Mouse (Mus musculus) urinary bladder, adult 2 months (tissue): Measurements from ENCODE around the gene Rbm4. TPM values are rescaled to one million over a fixed set of nuclear protein-coding genes. Genes with fewer than 3 reads are reported as not detected.
"Not testable (repeated sequence)": the region's sequence is repeated elsewhere in the genome, so short reads cannot be mapped to it uniquely, and the experiment has no call there.

ENCODE experiments used
- DNase-seq: peaks from one replicate; pipeline ENCODE4 v3.0.0; 2022; ENCODE audit warnings: low spot score
- polyA plus RNA-seq: library from polyadenylated mRNA; depleted of rRNA; stranded (reverse); fragments of >200 nt; gene quantifications from 2 replicates; pipeline ENCODE4 v1.2.3, GENCODE M21; 2012

Gene Rbm4
- polyA plus RNA-seq, 1 experiment, result 43.3 TPM

DNA sequence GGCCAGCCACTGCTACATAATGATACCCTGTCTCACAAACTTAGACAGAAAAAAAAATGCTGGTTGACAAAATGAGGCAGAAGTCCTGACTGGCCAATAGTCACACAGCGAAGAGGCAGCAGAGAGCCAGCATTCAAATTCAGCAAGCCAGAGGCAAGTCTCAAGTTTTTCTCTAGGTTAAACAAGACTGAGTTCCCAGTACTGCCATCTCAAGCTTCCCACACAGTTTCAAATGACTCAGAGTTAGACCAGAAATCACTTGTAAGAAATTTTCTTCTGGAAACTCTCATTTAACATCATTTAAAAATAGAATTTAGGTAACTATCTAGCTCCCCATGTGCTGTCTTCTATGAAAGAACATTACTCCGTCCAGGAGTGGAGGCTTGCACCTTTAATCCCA lies 4.1 kb upstream of the Rbm4 start:
- DNase-seq, result no peak

- DNase-seq, result no peak
Observed at GRCm38 (mm10) chr19:4795929-4796328, 2.2 kb upstream of the Rbm4 start.

DNA sequence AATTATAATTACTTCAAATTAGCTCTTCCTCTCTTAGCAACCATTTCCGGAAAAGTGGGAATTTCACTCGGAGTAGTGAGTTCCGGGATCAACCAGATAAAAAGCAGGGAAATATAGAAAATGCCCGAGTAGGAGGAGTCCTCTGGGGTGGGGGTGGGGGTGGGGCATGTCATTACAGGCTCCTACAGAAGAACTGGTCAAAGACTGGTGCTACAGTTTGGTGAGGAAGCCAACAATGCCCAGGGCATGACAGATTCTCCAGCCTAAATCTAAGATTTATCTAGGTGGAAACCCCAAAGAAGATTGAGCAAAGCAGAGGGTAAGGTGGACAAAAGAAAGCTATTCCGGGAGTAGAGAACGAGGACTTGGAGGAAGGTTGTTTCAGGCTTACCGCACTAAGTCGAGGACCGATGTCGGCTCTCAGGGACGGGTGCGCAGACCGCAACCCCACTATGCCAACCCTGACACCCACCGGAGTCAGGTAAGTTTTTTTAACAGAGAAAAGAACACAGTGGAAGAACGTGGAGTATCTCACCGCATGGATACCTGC lies 345 bp downstream of the Rbm4 start:
- DNase-seq, result no peak

- DNase-seq, result no peak
Observed at GRCm38 (mm10) chr19:4786313-4786712, 7.4 kb downstream of the Rbm4 start.

DNA sequence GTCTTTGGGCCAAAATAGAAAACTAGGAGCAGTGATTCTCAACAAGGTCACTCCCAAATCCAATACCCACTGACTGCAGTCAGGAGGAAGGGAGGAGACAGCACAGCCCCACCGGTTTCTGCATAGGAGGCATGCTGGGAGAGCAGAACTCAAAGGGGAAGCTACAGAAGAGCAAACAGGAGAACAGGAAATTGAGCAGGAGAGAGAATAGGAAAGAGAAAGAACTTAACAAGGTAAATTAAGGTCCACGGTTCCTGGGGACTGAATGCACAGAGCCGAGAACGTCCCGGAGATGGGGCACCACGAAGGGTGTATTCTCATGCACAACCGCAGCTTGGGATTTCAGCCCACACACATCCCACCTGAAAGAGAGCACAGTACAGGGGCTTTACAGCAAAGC lies 8.5 kb downstream of the Rbm4 start:
- no peak for DNase-seq

DNA sequence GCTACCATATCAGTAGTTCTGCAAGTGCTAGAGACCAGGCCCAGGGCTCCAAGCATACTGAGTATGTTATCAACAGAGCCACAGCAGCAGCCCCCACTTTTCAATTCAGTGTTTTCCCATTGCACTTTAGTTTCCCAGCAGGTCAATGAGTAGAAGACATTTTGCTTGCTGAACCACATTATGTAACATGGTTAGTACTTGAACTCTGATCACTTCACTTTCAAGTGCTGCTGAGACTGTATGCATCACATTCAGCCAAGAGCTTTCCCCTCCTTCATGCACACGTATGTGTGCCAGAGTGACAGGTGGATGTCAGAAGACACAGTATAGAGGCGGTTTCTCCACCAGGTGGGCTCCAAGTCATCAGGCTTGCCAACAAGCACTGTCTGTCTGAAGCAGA lies 10.8 kb downstream of the Rbm4 start:
- DNase-seq, result no peak

- DNase-seq, result no peak
Observed at GRCm38 (mm10) chr19:4772785-4773184, 20.9 kb downstream of the Rbm4 start.

GRCm38 (mm10) chr19:4767507-4768148 lies 26.1 kb downstream of the Rbm4 start:
- DNase-seq, result no peak

- no peak for DNase-seq
Observed at GRCm38 (mm10) chr19:4762876-4763275, 30.8 kb downstream of the Rbm4 start.

DNA sequence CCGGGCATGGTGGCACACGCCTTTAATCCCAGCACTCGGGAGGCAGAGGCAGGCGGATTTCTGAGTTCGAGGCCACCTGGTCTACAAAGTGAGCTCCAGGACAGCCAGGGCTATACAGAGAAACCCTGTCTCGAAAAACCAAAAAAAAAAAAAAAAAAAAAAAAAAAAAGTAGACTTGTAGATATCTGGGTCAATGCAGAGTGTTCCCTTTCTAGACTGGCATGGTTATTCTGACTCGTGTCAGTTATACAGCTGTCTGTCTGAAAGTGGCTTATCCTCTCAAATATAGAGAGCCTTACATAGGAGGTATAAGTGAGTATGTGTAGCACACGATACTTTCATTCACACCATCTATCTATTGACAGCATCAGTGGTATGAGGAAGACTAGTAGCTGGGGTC lies 33.2 kb downstream of the Rbm4 start:
- not testable (repeated sequence) for DNase-seq

DNA sequence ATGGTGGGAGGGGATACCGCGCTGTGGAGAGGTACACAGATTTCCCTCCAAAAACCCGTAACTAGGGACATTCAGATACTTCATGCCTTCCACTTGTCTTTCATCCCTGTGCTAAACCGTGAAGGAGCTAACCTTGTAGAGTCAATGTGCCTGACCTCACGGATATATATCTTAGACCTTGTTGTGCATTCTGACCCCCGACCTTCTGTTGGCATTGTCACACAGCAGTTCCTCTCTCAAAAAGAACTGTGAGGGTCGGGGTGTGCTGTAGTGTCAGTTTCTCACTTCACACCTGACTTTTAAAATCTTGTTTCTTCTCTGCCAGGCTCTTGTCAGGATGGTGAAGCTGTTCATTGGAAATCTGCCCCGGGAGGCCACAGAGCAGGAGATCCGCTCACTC lies 36.8 kb downstream of the Rbm4 start:
- no peak for DNase-seq

- DNase-seq, result peak; percentile 91
Observed at GRCm38 (mm10) chr19:4756193-4756911, 37.3 kb downstream of the Rbm4 start, which contains the start of gene Rbm4b. TSS of gene Rbm4b (plus strand) at chr19:4756497.

DNA sequence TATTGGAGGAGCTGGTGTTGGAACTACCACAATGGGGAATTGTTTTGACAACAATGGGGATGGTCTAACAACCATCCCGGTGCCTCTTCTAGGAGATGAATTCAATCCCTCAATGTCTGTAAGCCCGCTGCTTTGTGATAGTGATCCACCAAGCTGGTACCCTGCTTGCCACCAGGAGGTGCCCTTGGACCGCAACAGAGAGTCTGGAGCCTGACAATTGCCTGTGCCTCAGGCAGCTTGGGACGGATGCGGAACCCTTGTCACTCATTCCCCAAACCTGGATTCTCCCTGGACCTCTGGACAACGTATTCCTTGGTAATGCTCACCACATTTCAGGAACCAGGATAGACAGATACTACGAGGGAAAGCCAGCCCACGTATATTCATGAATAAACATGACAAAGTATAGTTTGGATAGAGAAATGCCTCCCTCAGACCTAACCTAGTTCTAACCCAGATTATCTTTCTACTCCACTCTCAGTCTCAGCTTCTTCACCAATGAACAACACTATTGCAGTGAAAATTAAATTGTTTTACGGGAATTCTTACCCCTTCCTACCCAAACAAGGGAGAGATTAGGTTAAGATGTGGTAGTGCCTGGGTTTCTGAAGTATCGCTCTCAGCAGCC lies 38.0 kb downstream of the Rbm4 start:
- peak; percentile 73 for DNase-seq

DNA sequence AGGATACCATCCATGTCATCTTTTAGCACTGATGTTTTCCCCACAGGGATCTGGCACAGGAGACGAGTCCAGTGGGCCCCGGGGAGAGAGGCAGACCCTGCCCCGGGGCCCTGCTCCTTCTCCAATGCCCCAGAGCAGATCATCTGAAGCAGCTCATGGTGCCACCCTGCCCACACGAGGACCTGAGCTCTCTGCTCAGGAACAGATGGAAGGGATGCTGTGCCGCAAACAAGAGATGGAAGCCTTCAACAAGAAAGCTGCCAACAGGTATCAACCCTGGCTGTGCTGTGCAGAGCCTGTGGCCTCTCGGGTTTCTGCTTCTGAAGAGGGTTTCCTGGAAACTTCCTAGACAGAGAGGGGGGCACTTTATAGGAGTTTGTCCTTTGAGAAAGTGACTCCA lies 43.7 kb downstream of the Rbm4 start:
- no peak for DNase-seq

DNA sequence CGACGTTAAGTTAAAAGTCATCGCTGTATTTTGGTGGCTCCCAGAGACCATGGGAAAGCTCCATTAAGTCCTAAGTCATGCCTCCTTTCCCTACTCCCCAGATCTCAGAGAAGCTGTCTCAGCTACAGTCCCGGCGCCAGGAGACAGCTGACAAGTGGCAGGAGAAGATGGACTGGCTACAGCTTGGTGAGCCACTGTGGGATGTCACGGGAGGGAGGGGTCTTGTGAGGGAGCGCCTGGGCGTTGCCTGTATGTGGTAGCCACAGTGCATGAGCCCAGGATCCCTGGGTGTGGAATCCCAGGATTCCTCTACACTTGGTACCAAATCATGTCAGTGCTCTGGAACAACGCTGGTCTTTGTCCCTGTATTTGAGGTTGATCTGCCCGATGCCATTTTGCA lies 45.2 kb downstream of the Rbm4 start:
- DNase-seq, result no peak

DNA sequence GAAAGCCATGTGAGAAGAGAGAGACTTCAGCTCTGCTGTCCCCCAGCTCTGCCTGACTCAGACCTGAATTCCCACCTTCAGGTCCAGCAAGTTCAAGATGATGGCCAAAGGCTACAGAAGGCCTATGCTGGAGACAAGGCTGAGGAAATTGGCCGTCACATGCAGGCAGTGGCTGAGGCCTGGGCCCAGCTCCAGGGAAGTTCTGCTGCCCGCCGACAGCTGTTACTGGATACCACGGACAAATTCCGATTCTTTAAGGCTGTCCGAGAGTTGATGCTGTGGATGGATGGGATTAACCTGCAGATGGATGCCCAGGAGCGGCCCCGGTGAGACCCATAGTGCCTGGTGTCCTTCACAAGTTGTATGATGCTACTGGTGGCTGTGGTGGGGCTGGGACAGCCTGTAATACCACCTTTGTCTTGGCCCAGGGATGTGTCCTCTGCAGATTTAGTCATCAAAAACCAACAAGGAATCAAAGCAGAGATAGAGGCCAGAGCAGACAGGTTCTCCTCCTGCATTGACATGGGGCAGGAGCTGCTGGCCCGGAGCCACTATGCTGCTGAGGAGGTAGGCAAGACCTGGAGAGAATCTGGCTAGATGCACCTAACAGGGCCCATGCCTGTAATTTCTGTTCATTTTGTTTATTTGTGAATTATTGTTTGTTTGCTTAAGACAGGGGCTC lies 45.9 kb downstream of the Rbm4 start:
- DNase-seq, result no peak

DNA sequence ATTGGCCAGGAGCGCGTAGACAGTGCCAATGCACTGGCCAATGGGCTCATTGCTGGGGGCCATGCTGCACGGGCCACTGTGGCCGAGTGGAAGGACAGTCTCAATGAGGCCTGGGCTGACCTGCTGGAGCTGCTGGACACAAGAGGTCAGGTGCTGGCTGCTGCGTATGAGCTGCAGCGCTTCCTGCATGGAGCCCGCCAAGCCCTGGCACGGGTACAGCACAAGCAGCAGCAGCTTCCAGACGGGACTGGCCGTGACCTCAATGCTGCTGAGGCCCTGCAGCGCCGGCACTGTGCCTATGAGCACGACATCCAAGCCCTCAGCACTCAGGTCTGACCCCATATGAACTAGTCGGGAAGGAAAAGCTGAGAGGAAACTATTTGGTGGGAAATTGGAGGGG lies 47.1 kb downstream of the Rbm4 start:
- DNase-seq, result no peak

GRCm38 (mm10) chr19:4745681-4746080 lies 48.0 kb downstream of the Rbm4 start:
- DNase-seq, result no peak

GRCm38 (mm10) chr19:4745057-4745456 lies 48.6 kb downstream of the Rbm4 start:
- DNase-seq, result no peak

DNA sequence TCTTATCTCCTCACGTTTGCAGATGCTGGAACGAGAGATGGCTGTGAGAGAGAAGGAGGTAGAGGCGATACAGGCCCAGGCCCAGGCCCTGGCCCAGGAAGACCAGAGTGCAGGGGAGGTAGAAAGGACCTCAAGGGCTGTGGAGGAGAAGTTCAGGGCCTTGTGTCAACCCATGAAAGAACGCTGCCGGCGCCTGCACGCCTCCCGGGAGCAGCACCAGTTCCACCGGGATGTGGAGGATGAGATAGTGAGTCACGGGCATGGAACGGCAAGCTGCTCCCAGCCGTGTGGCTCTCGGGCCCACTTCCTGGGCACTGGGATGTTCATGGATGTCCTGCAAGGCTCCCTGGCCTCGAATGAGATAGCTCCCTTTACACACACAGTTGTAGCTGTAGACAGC lies 49.7 kb downstream of the Rbm4 start:
- no peak for DNase-seq

- no peak for DNase-seq
Observed at GRCm38 (mm10) chr19:4743524-4743923, 50.2 kb downstream of the Rbm4 start.

- no peak for DNase-seq
Observed at GRCm38 (mm10) chr19:4742229-4742628, 51.5 kb downstream of the Rbm4 start.
